In genomic region chr8:77535026-77535595, GRCm38 (mm10) we compare ENCODE assay signal across 7 mouse cellular contexts. TPM values are rescaled to one million over a fixed set of nuclear protein-coding genes. Genes with fewer than 3 reads are reported as not detected.
DNase-seq lines count a peak whose midpoint lies in the region; ATAC-seq lines count a peak whose summit lies in the region.

No protein-coding gene starts in this region.

- H3K27ac ChIP-seq in lung, embryonic 16.5 days (ENCODE audit: low read length), result no peak overlapping the region

- H3K36me3 ChIP-seq in lung, embryonic 16.5 days (ENCODE audit: control insufficient read depth, insufficient read depth, low read length), result no peaks in the 10 kb centered on the region

- H3K4me2 ChIP-seq in lung, embryonic 16.5 days (ENCODE audit: low read depth, low read length), result no peak overlapping the region

- ATAC-seq in lung, embryonic 16.5 days (ENCODE audit: low read depth), result 0 out of 2 replicates have a peak, but pooled peaks have one; percentile 47

- no peaks in the 10 kb centered on the region for H3K9me3 ChIP-seq in lung, embryonic 16.5 days (ENCODE audit: control insufficient read depth, low read length)

- no peaks in the 10 kb centered on the region for H3K4me1 ChIP-seq in lung, embryonic 16.5 days (replicated peaks; ENCODE audit: control insufficient read depth, insufficient read depth, low read length)

- H3K9ac ChIP-seq in lung, embryonic 16.5 days (ENCODE audit: low read length), result no peak overlapping the region

- H3K4me3 ChIP-seq in lung, embryonic 16.5 days (ENCODE audit: low read length), result no peak overlapping the region

- H3K27me3 ChIP-seq in lung, embryonic 16.5 days (ENCODE audit: control insufficient read depth, insufficient read depth, low read depth, low read length), result no peaks in the 10 kb centered on the region

- WGBS in lung, embryonic 16.5 days, result 82% methylated on average over 5 of the region's 5 CpGs

- peak; percentile 71 for DNase-seq in CD4-positive, CD25-positive, alpha-beta regulatory T cell, adult 2 months (ENCODE audit: low read depth, low spot score)
- DNase-seq in MEL-GATA-1-ER (ENCODE audit: extremely low read depth, low read depth), result peak; percentile 57
- peak; percentile 84 for DNase-seq in cerebellum, adult 9-10 months
- peak; percentile 46 for DNase-seq in gastrocnemius, postnatal 10 days
- DNase-seq in kidney, postnatal 10 days, result peak; percentile 72
- peak; percentile 35 for DNase-seq in skeletal muscle tissue, adult 2 months (ENCODE audit: low read depth, low spot score)

RNA-seq across cellular contexts. Expression of gene Prmt9, which starts 14.1 kb away (rescaled TPM):
- total RNA-seq in gastrocnemius, postnatal 10 days (2021), result 10 to 100 TPM in 1 of 2 experiments, 1 to 10 TPM in 1; 9.3 to 10.1 TPM
- polyA plus RNA-seq in lung, embryonic 16.5 days (2015; fragmentation: Nextera tagmentation; extraction: Ambion mirVana), result 17.1 and 19.6 TPM in 2 replicates

RNA-seq across cellular contexts. Expression of gene Arhgap10, which starts 17.4 kb away (rescaled TPM):
- total RNA-seq in gastrocnemius, postnatal 10 days (2021), result 10 to 100 TPM; 56.8 to 57.2 TPM
- polyA plus RNA-seq in lung, embryonic 16.5 days (2015; fragmentation: Nextera tagmentation; extraction: Ambion mirVana), result 22.2 and 23.1 TPM in 2 replicates
